Mouse (Mus musculus) E14TG2a.4 (cell line): ENCODE data around the gene Rnf38.

ENCODE experiments used
- H3K27me3 ChIP-seq: 2 replicates; pipeline ENCODE4 v1.6.1; 2014; ENCODE audit warnings: low read length, control low read depth; ENCODE audit not compliant: insufficient read depth
- H3K36me3 ChIP-seq: 2 replicates; pipeline ENCODE4 v1.6.1; 2014; ENCODE audit warnings: low read length, control low read depth; ENCODE audit not compliant: insufficient read depth
- H3K4me1 ChIP-seq: replicated peaks from 2 replicates; pipeline ENCODE4 v1.6.1; 2014; ENCODE audit warnings: low read depth, low read length, control low read depth
- H3K4me3 ChIP-seq: replicated peaks from 2 replicates; pipeline ENCODE4 v1.5.1; 2014; ENCODE audit warnings: mild to moderate bottlenecking, low read length
- H3K9me3 ChIP-seq: 2 replicates; pipeline ENCODE4 v1.6.1; 2014; ENCODE audit warnings: low read length, control low read depth
- CTCF ChIP-seq: conservative IDR thresholded peaks from 2 replicates; pipeline ENCODE4 v1.5.1; 2014; ENCODE audit warnings: low read length
- NANOG ChIP-seq: IDR thresholded peaks from 2 replicates; pipeline ENCODE4 v1.6.1; 2014; ENCODE audit warnings: borderline replicate concordance, low read length, mixed read lengths
- POU5F1 ChIP-seq: IDR thresholded peaks from 2 replicates; pipeline ENCODE4 v1.6.1; 2014; ENCODE audit warnings: low read length, borderline replicate concordance

Gene Rnf38

GRCm38 (mm10) chr4:44179748-44180147 is 53.8 kb downstream of the Rnf38 start:
- TF ChIP-seq NANOG, result no peak
- no peak for TF ChIP-seq CTCF
- TF ChIP-seq POU5F1, result no peak
- no peaks in the 10 kb centered on the region for H3K9me3 ChIP-seq
- H3K36me3 ChIP-seq, result peaks cover 5% of the 10 kb centered on the region
- no peak overlapping the region for H3K4me3 ChIP-seq
- H3K4me1 ChIP-seq, result peaks cover 4% of the 10 kb centered on the region; the same call in 1 of the 2 replicates
- no peaks in the 10 kb centered on the region for H3K27me3 ChIP-seq

- H3K4me1 ChIP-seq, result peaks cover 24% of the 10 kb centered on the region
- no peak overlapping the region for H3K4me3 ChIP-seq
- H3K9me3 ChIP-seq, result no peaks in the 10 kb centered on the region
- TF ChIP-seq NANOG (no peak), CTCF (peak; percentile 70)
- H3K36me3 ChIP-seq, result no peaks in the 10 kb centered on the region
- no peaks in the 10 kb centered on the region for H3K27me3 ChIP-seq
These were observed 60.4 kb downstream of the Rnf38 start for GRCm38 (mm10) chr4:44173177-44173576.

GRCm38 (mm10) chr4:44172676-44173075 is 60.9 kb downstream of the Rnf38 start:
- no peaks in the 10 kb centered on the region for H3K36me3 ChIP-seq
- H3K4me1 ChIP-seq, result peaks cover 24% of the 10 kb centered on the region
- H3K9me3 ChIP-seq, result no peaks in the 10 kb centered on the region
- no peaks in the 10 kb centered on the region for H3K27me3 ChIP-seq
- no peak for TF ChIP-seq CTCF
- TF ChIP-seq NANOG, result no peak
- TF ChIP-seq POU5F1, result no peak
- no peak overlapping the region for H3K4me3 ChIP-seq

- Histone ChIP-seq H3K4me3 (no peak overlapping the region), H3K4me1 (peaks cover 33% of the 10 kb centered on the region), H3K9me3 (no peaks in the 10 kb centered on the region), H3K27me3 (no peaks in the 10 kb centered on the region), H3K36me3 (no peaks in the 10 kb centered on the region)
- TF ChIP-seq NANOG (no peak), CTCF (no peak), POU5F1 (no peak)
These were observed 63.7 kb downstream of the Rnf38 start for GRCm38 (mm10) chr4:44169884-44170283.

- Histone ChIP-seq H3K27me3 (no peaks in the 10 kb centered on the region), H3K36me3 (no peaks in the 10 kb centered on the region), H3K4me1 (peaks cover 33% of the 10 kb centered on the region), H3K9me3 (no peaks in the 10 kb centered on the region), H3K4me3 (peak overlapping the region; percentile 76)
- TF ChIP-seq CTCF (no peak), POU5F1 (no peak), NANOG (no peak)
These were observed 64.8 kb downstream of the Rnf38 start for GRCm38 (mm10) chr4:44168816-44169215.

DNA sequence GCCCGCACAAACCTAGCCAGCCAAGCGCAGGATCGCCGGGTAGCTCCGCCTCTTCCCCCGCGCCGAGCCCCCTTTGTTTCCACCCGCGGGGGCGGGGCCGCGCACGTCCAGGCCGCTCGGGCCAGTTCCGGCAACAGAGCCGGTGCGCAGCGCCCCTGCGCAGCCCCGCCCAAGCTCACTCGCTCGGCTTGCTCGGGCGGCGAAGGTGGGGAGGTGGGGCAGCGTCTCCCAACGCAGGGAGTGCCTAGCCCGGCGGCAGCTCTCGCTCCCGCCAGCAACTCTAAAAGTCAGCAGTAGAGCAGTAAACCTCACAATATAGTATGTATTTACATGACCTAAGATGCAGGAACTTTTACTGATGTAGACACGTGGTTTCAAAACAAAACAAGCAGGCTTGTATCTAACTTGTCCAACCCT is 65.3 kb downstream of the Rnf38 start:
- H3K9me3 ChIP-seq, result no peaks in the 10 kb centered on the region
- peak overlapping the region; percentile 76 for H3K4me3 ChIP-seq
- peaks cover 33% of the 10 kb centered on the region for H3K4me1 ChIP-seq
- TF ChIP-seq POU5F1, result no peak
- TF ChIP-seq CTCF, result no peak
- no peak for TF ChIP-seq NANOG
- H3K36me3 ChIP-seq, result no peaks in the 10 kb centered on the region
- H3K27me3 ChIP-seq, result no peaks in the 10 kb centered on the region

DNA sequence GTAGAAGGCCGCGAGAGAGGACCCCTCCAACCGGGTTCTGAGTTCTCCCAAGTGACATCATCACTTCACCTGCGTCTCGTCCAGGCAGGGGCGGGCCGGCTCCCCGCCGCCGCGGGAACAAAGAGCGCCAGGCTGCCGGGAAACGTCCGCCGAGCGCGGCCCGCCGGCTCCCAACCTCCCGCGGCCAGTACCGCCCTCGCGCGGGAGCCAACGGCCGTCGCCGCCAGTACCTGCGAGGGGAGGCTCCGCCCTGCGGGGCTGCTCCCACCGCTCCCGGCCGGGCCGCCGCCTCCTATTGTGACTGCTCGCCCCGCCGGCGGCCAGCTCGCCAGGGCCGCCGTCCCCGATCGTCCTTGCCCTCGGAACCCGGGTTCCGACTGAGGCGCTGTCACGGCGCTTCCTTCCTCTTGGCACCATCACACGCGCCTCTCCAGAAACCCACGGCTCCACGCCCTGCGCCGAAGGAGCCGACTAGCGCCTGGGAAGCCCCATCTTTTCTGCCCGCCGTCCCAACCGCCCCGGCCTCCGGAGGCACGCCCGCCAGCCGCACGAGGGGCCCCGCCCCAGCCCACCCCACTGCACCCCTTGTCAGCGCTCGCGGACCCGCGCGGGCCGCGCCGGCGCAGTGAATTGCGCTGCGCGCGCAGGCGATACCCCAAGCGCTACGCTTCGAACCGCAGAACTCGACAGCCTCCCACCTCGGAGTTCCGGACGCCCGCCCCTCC is 66.0 kb downstream of the Rnf38 start:
- no peaks in the 10 kb centered on the region for H3K36me3 ChIP-seq
- peaks cover 28% of the 10 kb centered on the region for H3K4me1 ChIP-seq
- H3K4me3 ChIP-seq, result peak overlapping the region; percentile 95
- H3K9me3 ChIP-seq, result no peaks in the 10 kb centered on the region
- no peaks in the 10 kb centered on the region for H3K27me3 ChIP-seq
- no peak for TF ChIP-seq NANOG
- TF ChIP-seq CTCF, result no peak
- TF ChIP-seq POU5F1, result no peak

- H3K9me3 ChIP-seq, result no peaks in the 10 kb centered on the region
- H3K4me3 ChIP-seq, result peak overlapping the region; percentile 95
- peaks cover 31% of the 10 kb centered on the region for H3K4me1 ChIP-seq
- no peaks in the 10 kb centered on the region for H3K36me3 ChIP-seq
- no peaks in the 10 kb centered on the region for H3K27me3 ChIP-seq
- no peak for TF ChIP-seq NANOG
- no peak for TF ChIP-seq CTCF
- no peak for TF ChIP-seq POU5F1
These were observed 66.7 kb downstream of the Rnf38 start for GRCm38 (mm10) chr4:44166702-44167396.
